Mouse (Mus musculus): ENCODE data around the gene Gm49325.

Gm49325 gene

DNA sequence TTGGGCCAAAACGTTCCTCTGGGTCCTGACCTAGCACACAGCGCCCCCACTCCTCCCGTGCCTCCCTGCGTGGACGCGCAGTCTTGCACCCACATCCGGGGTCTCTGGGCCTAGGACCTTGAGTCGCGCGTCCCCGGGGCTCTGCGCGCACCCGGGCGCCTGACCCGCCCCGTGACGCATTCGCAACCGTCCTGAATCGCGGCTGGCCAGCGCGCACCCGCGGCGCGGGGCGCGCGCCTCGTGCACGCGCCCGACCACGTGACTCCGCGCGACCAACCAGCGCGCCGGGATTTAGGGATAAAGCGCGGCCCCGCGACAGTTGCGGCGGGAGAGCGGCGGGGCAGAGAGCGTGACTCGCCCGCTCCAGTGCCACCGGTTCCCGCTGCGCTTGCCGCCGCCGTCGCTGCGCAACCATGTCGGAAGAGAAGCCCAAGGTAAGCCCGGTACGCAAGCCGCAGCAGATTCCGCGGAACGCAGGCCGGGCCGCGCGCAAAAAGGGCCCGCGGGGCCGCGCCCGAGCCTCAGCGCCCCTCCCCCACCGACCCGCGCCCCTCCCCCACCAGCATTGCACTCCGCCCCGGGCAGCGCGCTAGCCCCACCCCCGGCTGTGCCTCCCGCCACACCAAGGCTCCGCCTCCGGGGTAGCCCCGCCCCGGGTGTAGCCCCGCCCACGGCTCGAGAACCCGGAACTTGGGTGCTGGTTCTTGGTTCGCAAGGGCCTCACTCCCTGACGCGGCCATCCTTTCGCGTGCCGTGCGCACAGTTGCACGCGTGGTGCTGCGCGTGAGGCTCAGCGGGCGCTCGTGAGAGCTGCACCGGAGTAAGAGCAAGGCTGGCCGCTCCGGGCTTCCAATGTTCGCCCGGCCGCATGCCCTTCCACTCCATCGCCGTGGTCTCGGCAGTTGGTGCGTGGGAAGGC, at the start of gene Gm49325, which contains the start of gene Sumo3:
Gene Gm49325, plus strand, starts transcription at position 290 of the 919 bp plus-strand sequence.
Gene Sumo3, plus strand, starts transcription at position 190 of the 919 bp plus-strand sequence.
- in situ Hi-C loops (cut with MboI; ENCODE audit: low sequenced_read_pairs) = no loop called here

DNA sequence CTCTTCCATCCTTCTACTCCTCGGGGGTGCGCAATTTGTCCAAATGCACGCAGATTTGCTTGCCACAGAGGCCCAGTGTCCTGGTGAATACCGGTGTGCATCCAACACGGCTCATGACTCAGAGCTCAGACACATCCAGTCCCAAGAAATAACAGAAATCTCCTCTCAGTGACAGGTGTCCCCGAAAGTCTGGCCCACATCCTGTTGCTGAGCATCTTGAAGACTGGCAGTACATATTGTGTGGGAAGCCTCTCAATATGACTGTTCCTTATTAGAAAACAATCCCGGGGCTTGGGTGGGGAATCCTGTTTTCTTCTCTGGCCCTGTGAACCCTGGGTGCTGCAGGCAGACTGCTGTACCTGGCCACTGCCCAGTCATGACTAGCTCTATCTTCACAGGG, 49.4 kb upstream of the Gm49325 start:
- in situ Hi-C loops (cut with MboI; ENCODE audit: low sequenced_read_pairs) = loop anchor here (5.0 kb wide), 1 partner anchor 34 kb away; no protein-coding TSS in a partner anchor

DNA sequence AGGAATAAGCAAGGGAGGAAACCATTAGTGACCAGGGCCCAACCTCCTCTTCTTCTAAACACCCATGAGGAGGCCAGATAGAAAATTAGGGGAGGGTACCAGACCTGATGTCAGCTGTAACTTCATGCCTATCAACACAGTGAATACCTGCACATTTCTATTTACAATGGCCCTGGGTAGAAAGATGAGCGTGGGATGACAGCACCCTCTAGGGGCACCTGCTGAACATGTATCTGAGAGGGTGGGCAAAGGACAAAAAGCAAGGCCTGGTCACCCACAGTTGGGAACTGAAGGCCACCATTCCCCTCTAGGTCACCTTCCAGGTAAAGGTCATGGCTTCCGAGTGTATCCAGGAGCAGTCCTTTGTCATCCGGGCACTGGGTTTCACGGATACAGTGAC, 48.4 kb upstream of the Gm49325 start:
- in situ Hi-C loops (cut with MboI; ENCODE audit: low sequenced_read_pairs) = loop anchor here (5.0 kb wide), 1 partner anchor 35 kb away; no protein-coding TSS in a partner anchor

DNA sequence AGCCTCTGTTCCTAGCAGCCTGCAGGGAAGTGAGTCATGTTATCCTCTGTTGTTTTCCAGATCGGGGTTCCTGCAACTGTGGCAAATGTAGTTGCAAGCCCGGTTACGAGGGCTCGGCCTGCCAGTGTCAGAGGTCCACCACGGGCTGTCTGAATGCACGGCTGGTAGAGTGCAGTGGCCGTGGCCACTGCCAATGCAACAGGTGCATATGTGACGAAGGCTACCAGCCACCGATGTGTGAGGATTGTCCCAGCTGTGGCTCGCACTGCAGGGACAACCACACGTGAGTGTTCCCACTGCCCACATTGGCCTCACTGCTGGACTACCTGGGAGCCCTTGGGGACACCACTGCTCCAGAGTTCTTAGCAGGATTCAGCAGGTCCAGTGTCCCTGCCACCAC, 45.9 kb upstream of the Gm49325 start:
- in situ Hi-C loops (cut with MboI; ENCODE audit: low sequenced_read_pairs) = no loop called here

DNA sequence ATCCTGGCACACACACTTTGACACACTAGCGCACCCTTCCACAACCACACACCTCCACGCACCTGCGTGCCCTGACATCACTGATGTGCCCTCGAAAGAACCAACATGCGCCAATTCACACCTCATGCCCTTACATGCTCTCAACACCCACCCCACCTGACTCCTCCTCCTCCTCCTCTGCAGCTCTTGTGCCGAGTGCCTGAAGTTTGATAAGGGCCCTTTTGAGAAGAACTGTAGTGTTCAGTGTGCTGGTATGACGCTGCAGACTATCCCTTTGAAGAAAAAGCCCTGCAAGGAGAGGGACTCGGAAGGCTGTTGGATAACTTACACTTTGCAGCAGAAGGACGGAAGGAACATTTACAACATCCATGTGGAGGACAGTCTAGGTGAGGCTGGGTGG, 45.2 kb upstream of the Gm49325 start:
- in situ Hi-C loops (cut with MboI; ENCODE audit: low sequenced_read_pairs) = no loop called here

DNA sequence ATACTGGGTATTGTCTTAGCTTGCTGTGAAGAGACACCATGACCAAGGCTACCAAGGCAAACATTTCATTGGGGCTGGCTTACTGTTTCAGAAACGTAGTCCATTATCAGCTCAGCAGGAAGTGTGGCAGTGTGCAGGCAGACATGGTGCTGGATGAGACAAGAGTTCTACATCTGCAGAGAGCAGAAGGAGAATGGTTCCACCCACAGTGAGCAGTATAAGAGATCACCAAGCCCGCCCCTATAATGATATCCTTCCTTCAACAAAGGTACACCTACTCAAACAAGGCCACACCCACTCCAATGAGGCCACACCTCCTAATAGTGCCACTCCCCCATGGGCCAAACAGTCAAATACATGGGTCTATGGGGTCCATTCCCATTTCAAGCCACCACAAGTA, 44.5 kb upstream of the Gm49325 start:
- in situ Hi-C loops (cut with MboI; ENCODE audit: low sequenced_read_pairs) = no loop called here

DNA sequence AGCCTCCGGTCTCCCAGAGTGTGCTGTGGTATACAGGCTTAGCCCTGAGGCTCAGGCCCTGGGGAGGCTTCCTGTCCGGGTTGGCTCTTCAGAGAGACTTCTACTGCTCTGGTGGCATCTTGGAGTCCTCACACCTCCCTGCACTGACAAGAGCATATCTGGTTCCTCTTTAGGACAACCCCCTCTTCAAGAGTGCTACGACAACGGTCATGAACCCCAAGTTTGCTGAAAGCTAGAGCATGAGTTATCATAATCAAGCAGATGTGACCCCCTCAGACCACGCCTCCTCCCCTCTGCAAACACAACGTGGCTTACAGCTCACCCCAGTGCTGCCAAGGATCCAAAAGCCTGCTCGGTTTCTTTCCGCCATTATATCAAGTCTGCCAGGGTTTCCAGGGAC, 41.0 kb upstream of the Gm49325 start:
- in situ Hi-C loops (cut with MboI; ENCODE audit: low sequenced_read_pairs) = no loop called here

DNA sequence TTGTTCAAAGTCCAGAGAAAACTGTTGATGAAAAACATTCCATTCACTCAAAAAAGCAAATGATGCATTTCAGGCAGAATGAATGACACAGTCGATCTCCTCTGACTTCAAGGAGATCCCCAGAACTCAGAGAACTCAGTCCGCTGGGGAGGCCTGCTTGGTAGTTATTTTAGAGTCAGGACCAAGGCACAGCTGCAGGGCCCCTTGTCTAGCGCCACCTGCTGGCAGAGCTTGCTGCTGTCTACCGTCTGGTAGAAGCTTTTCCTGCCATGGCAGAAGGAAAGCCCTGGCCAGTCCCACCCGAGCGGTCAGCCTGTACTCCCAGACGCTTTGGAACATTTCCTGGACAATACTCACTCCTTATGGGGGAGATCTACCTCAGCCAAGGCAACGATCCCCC, 39.3 kb upstream of the Gm49325 start:
- in situ Hi-C loops (cut with MboI; ENCODE audit: low sequenced_read_pairs) = no loop called here

DNA sequence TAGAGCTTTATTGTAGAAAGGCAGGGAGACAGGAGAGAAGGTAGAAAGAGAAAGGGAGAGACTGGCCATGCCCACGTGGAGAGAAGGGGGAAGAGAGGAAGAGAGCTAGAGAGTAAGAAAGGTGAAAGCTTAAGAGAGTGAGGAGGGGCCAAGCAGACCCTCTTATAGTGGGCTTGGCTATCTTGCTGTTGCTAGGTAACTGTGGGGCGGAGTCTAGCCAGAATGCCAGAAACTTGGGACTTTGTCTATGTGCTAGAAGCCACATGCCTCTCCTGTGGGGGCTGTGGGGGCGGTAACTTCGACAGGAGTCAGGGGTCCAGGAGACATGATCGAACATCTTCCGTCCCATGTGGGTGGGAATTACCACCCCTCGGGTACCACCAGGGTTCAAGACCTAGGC, 36.5 kb upstream of the Gm49325 start:
- in situ Hi-C loops (cut with MboI; ENCODE audit: low sequenced_read_pairs) = no loop called here

DNA sequence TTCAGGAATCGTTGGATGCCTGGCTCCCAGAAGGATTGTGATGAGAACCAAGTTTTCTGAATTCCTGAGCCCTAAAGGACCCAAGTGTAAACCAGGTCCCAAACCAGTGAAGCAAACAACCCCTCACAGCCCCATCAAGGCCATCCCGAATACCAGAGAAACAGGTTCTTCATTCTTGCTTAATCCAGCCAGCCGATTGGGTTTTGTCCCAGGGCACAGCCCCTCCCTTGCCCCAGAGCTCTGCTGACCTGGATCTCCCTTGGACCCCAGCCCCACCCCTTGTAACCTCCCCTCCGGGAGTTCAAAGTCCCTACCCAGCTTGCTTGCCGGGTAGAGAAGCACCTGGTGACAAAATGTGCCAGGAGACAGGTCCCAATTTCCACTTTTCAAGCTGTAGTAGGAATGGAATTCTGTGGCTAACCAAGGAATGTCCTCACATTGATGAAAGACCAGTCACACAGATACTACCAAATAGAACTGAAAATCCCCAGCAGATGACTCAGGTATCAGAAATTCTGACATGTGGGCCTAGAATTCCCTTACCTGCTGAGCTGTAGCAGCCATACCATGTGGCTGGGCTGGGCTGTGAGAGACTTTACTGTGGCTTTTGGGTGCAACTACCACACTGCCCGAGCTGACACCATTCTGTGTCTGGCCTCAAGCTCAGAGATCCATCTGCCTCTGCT, 35.9 kb upstream of the Gm49325 start:
- in situ Hi-C loops (cut with MboI; ENCODE audit: low sequenced_read_pairs) = no loop called here

DNA sequence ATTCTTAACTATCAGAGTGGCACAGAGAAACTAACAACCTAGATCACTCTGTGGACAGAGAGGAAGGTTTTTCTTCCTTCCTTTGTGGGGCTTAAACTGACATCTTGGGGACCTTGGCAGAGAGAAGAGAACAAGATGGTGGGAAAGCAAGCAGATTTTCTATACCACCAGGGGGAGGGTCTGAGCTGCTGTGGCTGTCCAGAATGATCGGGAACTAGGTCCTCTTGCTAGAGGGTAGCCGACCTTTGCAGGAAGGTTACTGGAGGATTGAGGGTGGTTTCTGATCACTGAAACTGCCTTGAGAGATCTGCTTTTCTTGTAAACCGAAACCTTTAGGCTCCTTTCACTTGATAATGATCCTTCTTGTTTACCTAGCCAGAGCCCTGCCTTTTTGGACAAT, 33.8 kb upstream of the Gm49325 start:
- in situ Hi-C loops (cut with MboI; ENCODE audit: low sequenced_read_pairs) = no loop called here

DNA sequence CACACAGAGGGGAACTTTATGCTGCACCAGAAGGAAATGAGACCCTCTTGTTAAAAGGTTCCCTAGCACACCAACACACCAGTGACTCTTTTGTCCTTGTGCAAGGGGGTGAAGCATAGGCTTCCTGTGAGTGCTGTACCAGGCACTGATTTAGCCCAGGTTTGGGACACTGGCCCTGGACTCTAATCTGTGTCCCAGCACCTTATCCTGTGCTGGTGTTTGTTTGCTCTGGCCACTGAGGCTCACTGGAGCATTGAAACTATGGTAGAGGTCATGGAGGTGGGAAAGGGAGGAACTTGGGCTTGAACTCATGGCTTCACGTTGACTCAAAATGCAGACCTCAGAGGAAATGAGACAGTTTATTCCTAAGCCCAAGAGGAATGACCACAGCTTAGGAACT, 32.8 kb upstream of the Gm49325 start:
- in situ Hi-C loops (cut with MboI; ENCODE audit: low sequenced_read_pairs) = no loop called here

DNA sequence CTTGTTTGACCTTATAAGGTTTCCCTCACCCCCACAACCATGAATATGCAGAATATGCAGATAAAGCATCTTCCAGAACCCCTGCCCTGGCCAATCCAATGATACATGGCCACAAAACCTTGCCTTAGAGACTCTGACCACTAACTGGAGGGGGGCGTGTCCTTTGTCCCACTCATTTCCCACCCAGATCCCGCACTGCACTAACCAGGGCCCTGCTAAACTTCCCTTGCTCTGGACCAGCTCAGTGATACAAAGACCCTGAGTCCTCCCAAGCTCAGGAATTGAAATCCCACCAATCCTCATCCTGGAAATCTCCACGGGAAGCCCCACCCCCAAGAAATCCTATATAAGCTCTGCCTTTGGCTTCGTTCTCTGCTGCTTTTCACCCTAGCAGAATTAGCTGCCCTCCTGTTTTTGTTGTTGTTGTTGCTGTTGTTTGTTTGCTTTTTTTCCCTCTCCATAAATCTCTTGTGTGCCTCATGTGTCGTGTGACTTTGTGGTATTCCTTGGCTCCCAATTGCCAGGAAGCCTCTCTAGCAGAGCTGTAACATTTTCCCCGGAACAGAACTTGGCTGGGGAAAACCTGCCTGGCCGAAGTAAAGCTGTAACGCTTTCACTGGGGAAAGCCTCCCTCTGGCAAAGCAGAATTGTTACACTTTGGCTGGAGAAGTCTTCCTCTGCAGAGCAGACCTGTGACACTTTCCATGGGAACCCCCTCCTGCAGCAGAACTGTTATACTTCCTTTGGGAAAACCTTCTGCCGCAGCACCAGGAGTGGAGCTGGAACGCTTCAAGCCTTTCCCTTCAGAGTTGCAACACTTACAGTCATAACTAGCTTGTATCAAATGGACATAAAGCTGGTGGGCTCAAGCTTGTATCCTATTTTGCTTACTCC, 25.7 kb upstream of the Gm49325 start:
- in situ Hi-C loops (cut with MboI; ENCODE audit: low sequenced_read_pairs) = no loop called here

DNA sequence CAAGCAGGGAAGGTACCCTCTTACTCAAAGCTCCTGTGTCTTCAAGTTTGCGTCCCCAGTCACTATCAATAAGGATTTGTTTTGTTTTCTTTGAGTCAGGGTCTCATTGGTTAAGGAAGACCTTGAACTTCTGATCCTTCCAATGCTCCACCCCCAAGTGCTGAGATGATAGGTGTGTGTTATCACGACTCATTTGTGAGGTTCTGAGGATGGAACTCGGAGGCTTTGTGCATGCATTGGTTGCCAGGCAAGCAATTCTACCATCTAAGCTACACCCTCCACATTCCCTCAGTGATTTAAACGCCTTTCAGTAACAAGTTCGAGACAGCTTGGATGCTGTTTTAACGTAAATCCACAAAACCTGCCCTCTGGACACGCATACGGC, 25.0 kb upstream of the Gm49325 start:
- in situ Hi-C loops (cut with MboI; ENCODE audit: low sequenced_read_pairs) = no loop called here

DNA sequence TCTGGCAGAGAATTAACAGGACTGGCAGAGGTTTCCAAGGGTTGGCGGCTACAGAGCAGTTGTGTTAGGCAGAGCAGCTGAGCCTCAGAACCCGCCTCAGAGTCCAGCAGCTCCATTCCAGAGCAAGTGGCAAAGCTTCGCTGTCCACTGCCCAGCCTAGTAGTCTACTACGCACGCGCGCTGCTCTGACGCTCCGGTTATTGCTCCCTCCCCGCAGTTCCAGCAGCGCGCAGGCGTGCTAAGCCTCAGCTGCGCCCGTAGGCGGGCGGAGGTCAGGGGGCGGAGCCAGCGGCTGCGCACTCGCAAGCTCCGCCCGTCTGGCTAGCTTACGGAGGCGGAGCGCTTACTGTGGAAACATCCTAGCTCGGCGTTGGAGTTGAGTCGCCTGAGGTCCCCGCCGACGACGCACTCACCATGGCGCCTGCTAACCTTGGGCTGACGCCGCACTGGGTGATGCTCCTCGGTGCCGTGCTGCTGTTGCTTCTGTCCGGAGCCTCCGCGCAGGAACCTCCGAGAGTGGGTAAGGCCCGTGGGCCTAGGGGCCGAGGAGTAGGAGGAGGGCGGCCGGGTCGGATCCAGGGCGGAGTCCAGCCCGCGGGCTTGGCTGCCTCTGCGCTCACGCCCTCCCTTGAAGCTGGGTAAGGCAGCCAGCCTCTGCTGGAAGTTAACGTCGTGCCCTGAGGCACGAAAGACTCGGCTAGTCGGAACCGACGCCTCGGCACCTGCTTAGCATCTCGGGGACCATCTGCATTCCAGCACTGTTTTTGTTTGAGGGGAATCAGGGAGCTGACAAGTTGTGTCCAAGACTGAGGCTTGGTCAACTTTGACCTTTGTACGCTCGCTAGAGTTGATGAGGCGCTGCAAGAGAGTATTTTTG, 24.4 kb upstream of the Gm49325 start, which contains the start of gene Pttg1ip:
Gene Pttg1ip, plus strand, starts transcription at position 313 of the 877 bp plus-strand sequence.
- in situ Hi-C loops (cut with MboI; ENCODE audit: low sequenced_read_pairs) = no loop called here

DNA sequence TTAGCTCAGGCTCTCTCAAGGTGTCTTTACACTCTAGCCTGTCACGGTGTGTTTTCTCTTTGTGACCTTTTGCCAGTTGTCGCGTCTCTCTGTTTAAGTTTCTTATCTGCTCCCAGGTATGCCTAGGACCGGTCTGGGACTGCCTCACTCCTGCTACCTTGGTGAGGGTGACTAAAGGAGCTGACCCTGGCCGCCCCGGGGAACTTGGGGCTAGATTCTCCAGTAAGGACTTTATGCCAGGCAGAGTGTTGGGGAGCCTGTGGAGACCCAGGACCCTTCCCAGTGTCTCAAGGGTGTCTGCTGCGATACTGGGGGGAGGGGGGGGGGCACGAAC, 23.7 kb upstream of the Gm49325 start:
- in situ Hi-C loops (cut with MboI; ENCODE audit: low sequenced_read_pairs) = no loop called here

DNA sequence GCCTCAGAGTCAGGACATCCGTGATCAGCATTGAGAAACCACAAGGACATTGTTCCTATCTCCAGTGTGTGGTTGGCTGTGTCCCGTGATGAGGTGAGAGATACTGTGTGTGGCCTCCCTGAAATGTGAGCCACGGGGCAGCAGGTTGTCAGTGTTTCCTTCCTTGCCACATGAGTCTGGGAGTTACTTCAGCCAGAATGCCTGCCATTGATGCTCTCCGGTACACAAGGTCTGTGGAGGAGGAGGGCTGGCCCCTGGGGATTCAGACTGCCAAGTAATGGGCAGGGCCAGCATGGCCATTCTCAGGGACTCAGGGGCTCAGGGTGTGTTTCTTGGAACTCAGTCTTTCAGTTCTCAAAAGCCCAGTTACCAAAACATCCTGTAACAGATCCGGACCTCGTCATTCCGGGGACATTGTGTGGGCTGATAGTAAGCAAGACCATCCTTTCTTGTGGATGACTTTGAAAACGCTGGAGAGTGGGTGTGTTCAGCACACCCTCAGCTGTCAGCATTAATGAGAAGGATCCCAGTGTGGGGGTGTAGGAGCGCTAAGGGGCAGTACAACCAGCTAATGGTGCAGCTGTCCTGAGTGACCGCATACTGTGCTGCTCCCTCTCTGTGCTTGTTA, 22.1 kb upstream of the Gm49325 start:
- in situ Hi-C loops (cut with MboI; ENCODE audit: low sequenced_read_pairs) = no loop called here

DNA sequence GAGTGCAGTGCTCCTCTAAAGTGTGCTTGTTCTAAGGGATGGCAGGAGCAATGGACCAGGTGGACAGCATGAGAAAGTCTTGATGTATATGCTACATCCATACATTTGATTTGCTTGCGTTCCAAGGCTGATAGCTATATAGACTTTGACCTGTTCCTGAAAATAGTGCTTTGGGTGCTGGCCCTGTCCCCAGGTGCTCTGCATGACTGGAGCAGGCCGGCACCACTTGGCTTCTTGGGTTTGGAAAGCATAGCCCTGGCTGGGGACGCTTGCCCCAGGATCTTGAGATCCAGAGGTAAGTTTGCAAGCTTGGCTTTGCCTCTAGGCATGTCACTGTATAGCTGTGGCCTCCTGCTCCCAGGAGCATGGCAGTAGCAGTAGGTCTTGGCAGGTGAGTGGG, 19.4 kb upstream of the Gm49325 start:
- in situ Hi-C loops (cut with MboI; ENCODE audit: low sequenced_read_pairs) = no loop called here

DNA sequence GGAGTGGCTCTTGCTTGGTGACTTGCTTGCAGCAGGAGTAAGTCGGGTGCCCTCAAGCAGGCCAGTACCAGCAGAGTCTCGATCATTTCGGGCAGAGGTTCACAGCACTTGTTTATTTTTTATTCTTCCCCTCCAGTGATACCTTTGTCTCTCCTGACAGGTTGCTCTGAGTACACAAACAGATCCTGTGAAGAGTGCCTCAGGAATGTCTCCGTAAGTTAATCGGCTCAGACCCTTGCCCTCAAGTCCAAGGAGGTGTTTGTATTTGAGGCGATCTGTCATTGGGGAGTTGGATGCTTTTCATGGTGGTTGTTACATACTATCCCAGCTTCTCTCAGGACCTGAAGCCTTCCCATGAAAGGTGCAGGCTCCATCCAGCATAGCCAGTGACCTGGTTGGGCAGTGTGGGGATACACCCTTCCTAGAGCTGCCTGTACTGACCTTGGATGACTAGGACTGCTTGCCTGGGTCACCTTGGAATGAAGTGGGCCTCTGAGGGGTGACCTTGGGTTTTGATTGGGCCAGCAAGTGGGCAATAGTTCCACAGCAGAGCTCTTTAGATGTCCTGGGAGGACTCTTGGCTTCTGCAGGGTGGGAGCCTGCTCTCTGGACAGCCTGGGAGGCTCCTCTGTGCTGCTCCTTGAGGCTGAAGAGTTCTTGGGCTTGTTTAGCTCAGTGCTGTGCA, 18.8 kb upstream of the Gm49325 start:
- in situ Hi-C loops (cut with MboI; ENCODE audit: low sequenced_read_pairs) = no loop called here

Measured in CH12F3 (cell line).